Mouse (Mus musculus) bone marrow, adult 2 months (tissue): Measurements from ENCODE around the gene Stx16. TPM values are rescaled to one million over a fixed set of nuclear protein-coding genes. Genes with fewer than 3 reads are reported as not detected.

Experiments
- H3K27ac ChIP-seq: fragments of 200-500 bp; 2 replicates; pipeline ENCODE4 v1.5.1; 2012; ENCODE audit warnings: low read depth, mild to moderate bottlenecking, control low read depth, inconsistent platforms, low read length; ENCODE audit not compliant: control insufficient read depth, poor library complexity, insufficient read depth
- H3K4me1 ChIP-seq: fragments of 200-500 bp; 2 replicates; pipeline ENCODE4 v1.6.1; 2011; ENCODE audit warnings: low read length; ENCODE audit not compliant: control insufficient read depth, insufficient read depth
- H3K4me3 ChIP-seq: fragments of 200-500 bp; replicated peaks from 2 replicates; pipeline ENCODE3; 2011; ENCODE audit warnings: mild to moderate bottlenecking, low read depth, low read length, control low read depth; ENCODE audit not compliant: control insufficient read depth
- CTCF ChIP-seq: fragments of 200-500 bp; IDR thresholded peaks from 2 replicates; pipeline ENCODE4 v1.5.1; 2011; ENCODE audit warnings: low read length, control low read depth; ENCODE audit not compliant: control insufficient read depth, insufficient read depth
- POLR2A ChIP-seq: fragments of 200-500 bp; IDR thresholded peaks from 2 replicates; pipeline ENCODE4 v1.6.1; 2011; ENCODE audit warnings: low read depth, mild to moderate bottlenecking, control low read depth, low read length, borderline replicate concordance; ENCODE audit not compliant: control insufficient read depth
- WGBS: fragments of 180-500 bp; shearing (Covaris S2); methylation state at CpG from one replicate; pipeline ENCODE4 v1.1.7; 2018; 5-methylcytosine and 5-hydroxymethylcytosine counted together
- polyA plus RNA-seq: library from polyadenylated mRNA; stranded (reverse); fragments of >200 nt; gene quantifications from 2 replicates; pipeline ENCODE4 v1.2.4, GENCODE M21; 2011; ENCODE audit warnings: low replicate concordance; ENCODE audit not compliant: missing spikeins, insufficient read depth, insufficient read length

Stx16 gene
- polyA plus RNA-seq, 1 experiment, result 45.9 TPM

DNA sequence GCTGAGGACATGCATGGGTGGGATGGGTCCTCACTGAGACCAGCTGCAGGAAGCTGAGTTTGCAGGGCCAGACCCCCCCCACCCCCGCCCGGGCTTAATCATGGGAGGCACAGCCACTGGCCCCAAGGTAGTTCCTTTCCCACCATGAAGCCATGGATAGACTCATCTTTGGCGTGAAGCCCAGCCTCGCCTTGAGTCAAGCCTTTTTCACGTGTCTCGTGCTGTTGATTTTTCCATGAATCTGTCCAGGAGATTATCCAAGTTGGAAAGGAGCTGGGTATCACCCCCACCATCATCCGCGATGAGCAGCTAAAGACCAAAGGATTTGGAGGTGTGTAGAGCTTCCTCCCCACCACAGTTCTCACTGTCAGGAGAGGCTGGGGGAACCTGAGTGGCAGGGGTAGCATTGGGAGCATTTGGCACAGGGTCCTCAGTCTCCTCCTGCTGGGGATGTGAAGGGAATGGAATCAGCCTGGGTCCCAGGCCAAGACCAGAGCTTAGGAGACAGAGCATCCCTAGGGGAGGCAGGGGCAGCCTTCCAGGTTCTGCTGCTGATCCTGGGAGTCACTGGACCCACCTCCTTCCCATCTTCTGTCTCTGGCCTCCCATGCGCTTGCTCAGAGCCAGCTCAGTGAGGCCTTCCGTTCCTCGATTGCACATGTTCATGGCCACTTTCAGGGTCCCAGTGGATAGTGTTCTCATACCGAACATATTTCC lies 38.2 kb downstream of the Stx16 start:
- TF ChIP-seq CTCF (no peak), POLR2A (no peak)
- 90% methylated on average over 12 of the region's 12 CpGs for WGBS

DNA sequence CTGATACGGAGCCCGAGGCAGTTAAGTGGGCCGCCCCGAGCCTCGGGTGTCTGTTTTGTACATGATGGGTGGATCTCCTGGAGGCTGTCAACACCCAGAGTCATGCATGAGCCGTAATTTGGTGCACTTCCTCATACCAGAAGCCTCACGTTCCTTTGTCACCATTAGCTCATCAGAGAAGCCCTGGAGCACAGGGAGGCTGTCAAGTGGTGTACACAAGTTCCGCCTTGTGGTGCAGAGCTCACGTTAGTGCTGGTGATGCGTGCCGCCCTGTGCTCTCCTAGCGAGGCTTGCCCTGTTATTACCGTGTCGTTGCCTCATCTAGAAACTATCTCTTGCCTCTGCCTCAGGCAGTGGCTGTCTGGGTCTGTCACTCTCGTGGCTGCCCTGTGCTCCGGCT lies 40.8 kb downstream of the Stx16 start:
- H3K27ac ChIP-seq, result no peak overlapping the region
- TF ChIP-seq CTCF, result no peak
- WGBS, result 78% methylated on average over 16 of the region's 16 CpGs
- H3K4me3 ChIP-seq, result no peak overlapping the region
- no peaks in the 10 kb centered on the region for H3K4me1 ChIP-seq

More for the DNA sequence above, 38.2 kb downstream of the Stx16 start:
- no peak overlapping the region for H3K4me3 ChIP-seq
- H3K27ac ChIP-seq, result no peak overlapping the region
- H3K4me1 ChIP-seq, result peaks cover 4% of the 10 kb centered on the region

DNA sequence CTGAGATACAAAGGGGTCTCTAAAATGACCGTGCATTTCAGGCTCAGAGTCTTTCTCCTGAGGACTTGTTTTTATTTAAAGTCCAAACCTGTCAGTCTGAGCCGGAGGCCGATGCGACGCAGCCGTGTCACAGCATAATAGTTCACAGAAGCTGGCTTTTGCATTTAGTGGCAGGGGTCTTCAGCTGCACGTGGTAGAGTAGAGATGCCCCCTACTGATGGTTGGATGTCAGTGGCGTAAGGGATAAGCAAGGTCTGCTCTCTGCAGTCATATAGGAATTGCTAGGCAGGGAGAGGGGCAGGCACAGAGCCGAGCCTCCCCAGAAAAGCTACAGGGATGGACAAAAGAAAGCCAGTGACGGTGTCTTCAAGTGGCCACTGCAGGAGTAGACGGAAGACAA lies 42.0 kb downstream of the Stx16 start:
- Histone ChIP-seq H3K27ac (no peak overlapping the region), H3K4me3 (no peak overlapping the region), H3K4me1 (no peaks in the 10 kb centered on the region)
- TF ChIP-seq POLR2A (no peak), CTCF (no peak)
- 86% methylated on average over 11 of the region's 11 CpGs for WGBS

DNA sequence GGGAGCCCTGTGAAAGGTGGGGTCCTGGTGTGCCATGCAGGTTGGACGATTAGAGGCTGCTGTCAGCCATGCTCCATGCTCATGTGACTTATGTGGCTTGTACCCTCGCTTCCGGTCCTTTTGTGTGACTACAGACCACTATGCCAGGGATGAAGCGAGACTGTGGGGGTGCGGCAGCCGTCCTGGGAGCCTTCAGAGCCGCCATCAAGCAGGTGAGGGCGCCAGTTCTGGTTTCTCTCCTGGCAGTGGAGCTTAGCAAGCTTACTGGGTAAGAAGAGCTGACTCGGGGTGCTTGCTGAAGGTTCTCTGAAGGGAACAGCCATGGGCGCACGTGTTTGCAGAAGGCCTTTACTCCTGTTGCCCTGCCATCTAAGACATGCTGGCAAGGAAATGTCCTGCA lies 43.2 kb downstream of the Stx16 start:
- 87% methylated on average over 11 of the region's 11 CpGs for WGBS
- H3K4me1 ChIP-seq, result no peaks in the 10 kb centered on the region
- H3K27ac ChIP-seq, result no peak overlapping the region
- no peak for TF ChIP-seq POLR2A
- TF ChIP-seq CTCF, result no peak
- no peak overlapping the region for H3K4me3 ChIP-seq

DNA sequence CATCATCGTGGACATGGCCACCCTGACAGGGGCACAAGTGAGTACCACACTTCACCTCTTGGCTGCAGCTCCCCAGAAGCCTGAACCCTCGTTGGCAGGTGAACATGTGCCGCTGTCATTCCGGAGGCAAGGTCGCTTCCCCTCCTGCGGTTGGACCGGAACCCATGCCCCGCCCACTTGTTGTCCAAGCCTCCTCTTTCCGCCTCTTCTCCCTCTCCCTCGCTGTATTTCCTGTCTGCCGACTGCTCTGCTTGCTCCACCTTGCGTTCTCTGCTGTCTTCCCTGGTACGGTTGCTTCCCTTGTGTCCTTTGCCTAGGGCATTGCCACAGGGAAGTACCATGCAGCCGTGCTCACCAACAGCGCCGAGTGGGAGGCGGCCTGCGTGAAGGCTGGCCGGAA lies 44.5 kb downstream of the Stx16 start:
- no peak overlapping the region for H3K27ac ChIP-seq
- no peaks in the 10 kb centered on the region for H3K4me1 ChIP-seq
- no peak for TF ChIP-seq POLR2A
- no peak for TF ChIP-seq CTCF
- H3K4me3 ChIP-seq, result no peak overlapping the region
- WGBS, result 88% methylated on average over 19 of the region's 19 CpGs

DNA sequence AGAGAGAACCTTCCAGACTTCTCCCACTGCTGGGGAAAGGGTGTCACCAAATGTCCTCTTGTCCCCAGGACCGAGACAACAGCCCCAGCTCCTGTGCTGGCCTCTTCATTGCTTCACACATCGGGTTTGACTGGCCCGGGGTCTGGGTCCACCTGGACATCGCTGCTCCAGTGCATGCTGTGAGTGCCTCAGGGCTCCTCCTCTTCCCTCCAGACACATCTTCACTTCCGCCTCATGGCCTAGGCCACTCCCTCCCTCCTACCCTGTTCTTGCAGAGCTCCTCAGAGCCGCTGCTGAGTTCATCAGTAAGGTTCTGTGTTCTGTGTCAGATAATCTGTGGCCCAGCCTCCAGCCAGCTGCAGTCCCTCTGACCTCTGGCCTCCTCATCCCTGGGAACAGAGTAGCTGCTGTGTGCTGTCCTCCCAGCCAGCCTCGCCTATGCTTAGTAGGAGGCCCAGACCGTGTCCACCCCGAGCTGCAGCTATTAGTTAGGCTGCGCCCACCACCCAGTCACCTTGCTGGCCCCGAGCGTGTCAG lies 45.4 kb downstream of the Stx16 start:
- 89% methylated on average over 12 of the region's 12 CpGs for WGBS
- no peaks in the 10 kb centered on the region for H3K4me1 ChIP-seq
- TF ChIP-seq CTCF, result no peak
- TF ChIP-seq POLR2A, result no peak
- no peak overlapping the region for H3K27ac ChIP-seq
- H3K4me3 ChIP-seq, result no peak overlapping the region

DNA sequence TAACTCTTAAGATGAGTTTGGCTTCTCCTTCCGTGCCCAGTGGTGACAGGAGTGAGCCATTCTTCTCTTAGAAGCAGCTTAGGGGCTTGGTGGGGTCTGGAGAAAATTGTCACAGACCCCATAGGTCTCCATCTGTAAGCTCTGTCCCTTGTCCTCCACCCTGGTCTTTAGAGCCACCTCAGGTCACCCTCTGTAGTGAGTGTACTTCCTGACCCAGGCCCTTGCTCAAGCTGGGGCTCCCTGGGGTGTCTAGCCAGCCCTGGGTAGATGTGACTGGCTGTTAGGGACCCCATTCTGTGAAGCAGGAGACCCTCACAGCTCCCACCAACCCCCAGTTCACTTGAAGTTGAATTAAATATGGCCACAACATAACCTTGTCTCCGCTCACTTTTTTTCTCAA lies 46.2 kb downstream of the Stx16 start:
- TF ChIP-seq POLR2A (no peak), CTCF (no peak)
- Histone ChIP-seq H3K4me3 (no peak overlapping the region), H3K4me1 (no peaks in the 10 kb centered on the region), H3K27ac (no peak overlapping the region)
- 87% methylated on average over 2 of the region's 2 CpGs for WGBS

DNA sequence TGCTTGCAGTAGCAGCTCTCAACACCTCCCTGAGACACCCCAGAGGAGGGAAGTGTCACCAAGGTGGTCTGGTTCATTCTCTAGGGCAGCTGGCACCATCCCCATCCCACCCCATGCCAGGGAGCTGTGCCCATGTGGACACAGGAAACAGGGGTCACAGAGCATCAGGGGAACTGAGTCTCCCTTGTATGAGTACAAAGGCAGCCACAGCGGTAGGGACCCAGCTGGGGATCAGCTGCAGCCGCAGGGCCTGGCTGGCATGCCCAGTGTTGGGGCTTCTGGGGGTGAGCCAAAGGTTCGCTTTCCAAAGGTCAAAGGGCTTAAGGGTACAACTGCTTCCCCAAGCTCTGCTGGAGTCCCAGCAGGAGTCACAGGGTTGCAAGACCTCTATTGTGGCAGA lies 47.6 kb downstream of the Stx16 start:
- Histone ChIP-seq H3K4me1 (no peaks in the 10 kb centered on the region), H3K27ac (no peak overlapping the region), H3K4me3 (no peak overlapping the region)
- 86% methylated on average over 3 of the region's 3 CpGs for WGBS
- no peak for TF ChIP-seq CTCF
- TF ChIP-seq POLR2A, result no peak
